Mouse (Mus musculus) mouse embryonic stem cell (cell line): Measurements from ENCODE around the gene Ttc39a.
"Not testable (repeated sequence)": the region's sequence is repeated elsewhere in the genome, so short reads cannot be mapped to it uniquely, and the experiment has no call there.

Experiments
- in situ Hi-C, 2 experiments: fragments of 300-500 bp; cut with MboI; formaldehyde crosslinking; loops; 1 replicate in 1 of 2; 3 replicates in 1 of 2; pipeline ENCODE4 v1.14.3; 2019 to 2020; ENCODE audit warnings: low sequenced_read_pairs in 2 of 2, low pct_unique_long_range_greater_than_20kb in 1 of 2, mixed read lengths in 1 of 2; ENCODE audit not compliant: unreplicated experiment in 1 of 2

The Ttc39a gene

DNA sequence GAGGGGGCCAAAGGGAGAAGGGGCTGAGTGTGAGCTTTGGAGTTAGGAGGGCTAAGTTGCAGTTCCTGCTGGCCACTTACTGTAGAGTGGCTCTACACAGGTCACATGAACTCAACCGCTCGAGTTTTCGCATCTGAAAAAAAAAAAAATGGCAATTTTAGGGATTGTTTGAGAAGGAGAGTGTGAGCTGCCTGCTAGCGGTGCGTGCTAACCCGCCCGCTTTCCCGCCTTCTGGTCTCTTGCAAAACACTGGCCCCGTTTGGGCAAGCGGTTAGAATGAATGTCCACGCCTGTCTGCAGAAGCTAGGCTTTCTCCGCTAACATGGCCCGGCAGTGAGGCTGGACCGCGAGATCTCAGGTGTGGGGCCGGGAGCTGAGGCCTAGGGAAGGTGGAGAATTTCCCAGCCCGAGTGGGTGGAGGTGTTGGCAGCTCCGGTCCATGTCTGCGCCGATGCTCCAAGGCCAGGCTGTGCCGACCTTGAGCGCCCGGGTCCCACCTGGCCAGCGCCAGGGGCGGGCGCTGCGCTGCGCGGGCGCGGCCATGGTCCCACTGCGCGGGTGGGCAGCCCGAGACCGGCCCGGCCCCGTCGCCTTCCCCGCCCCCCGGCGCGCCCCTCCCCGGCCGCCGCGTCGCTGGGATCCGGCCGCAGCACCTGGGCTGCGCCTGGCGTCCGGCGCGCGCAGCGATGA is at the start of gene Ttc39a:
TSS of gene Ttc39a (plus strand) at position 138 of the 690 bp plus-strand sequence.
- in situ Hi-C loops, result no loop called here

DNA sequence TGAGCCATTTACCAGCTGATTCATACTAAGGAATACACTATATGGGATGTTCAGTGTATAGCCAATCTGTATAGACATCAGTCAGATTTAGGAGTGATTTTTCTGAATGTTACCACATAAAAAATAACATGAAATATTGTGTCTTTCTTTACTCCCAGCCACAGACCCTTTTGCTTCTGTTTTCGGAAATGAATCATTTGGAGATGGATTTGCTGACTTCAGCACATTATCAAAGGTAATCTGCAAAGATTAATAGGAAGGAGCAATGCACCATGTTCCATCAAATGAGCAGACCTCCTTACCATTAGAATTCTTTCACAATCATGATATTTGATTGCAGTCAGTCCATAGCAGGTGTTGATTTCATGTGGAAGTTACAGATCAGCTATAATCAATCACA is 28.3 kb upstream of the Ttc39a start:
- in situ Hi-C loops, result no loop called here

DNA sequence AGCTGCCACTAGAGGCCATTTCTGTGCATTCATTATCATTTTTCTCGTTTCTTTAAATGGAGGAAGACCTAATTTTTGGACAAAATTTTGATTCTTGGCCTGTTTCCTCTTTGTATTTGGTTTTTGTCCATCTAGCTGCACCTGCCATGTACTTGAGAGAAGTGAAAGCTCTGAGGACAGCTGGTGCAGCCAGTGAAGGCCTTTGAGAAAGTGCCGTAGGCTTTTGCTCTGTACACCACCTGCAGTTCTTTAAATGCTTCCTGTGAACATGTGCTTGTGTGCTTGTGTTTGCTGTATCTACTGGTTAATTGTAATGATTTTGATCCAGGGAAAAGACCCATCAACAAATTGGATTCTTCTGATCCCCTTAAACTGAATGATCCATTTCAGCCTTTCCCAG is 24.0 kb upstream of the Ttc39a start:
- in situ Hi-C loops, result no loop called here

DNA sequence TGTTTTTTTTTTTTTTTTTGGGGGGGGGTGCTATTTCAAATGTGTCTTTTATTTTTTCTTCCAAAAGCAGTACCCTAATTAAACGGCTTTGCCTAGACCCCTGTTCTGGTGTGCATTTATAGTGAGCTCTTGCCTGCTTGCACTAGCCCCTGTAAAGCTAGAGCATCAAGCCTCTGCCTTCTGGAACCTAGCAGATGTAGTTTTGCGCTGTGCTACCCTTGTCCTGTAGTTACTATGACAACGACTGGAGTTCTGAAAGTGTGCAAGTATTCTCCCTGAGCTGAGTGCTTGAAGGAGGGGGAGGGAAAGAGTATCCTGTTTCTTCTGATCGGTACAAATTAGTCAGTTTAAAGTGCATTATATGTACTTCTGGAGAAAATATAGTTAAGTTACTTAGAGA is 20.8 kb upstream of the Ttc39a start:
- in situ Hi-C loops, result no loop called here

DNA sequence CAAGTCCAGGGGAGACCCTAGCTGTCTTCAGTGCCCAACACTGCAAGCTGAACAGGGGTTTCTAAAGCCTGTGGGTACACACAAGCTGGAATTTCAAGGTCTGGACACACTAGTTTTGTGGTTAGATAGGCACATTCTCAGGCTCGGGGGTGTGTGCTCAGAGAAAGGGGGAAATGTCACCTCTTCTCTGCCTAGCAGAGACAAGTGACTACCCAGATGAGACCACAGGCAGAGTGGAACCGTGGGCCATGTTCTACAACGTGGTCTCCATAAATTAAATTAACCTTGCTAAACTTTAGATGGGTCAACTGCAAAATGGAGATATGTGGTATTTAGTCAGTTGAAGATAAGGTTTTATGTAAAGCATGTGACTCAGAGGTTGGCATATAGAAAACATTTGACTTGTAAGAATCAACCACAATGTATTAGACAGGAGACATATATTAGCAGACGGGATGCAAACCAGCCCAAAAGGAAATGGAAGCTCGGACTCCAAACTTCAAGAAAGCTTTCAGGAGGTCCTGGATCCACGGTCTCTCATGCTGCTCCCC is 13.1 kb upstream of the Ttc39a start:
- in situ Hi-C loops, result no loop called here

DNA sequence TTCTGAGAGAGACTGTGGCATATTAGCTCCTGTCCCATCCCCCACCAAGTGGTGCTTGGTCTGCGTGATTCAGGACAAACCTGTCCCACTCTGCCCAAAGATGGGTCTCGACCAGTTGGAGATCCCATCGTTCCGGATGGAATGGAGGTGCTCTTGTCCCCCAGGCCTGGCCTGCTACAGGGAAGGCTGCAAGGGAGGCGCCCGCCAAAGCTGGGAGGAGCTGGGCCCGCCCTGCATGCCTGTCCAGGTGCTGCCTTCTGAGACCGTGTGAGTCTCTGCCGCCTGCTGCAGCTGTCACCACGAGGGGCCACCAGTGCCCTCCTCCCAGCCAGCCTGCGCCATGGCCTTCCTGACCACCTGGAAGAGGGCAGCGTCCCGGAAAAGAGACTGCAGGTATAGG is 12.5 kb upstream of the Ttc39a start:
- in situ Hi-C loops, result no loop called here

DNA sequence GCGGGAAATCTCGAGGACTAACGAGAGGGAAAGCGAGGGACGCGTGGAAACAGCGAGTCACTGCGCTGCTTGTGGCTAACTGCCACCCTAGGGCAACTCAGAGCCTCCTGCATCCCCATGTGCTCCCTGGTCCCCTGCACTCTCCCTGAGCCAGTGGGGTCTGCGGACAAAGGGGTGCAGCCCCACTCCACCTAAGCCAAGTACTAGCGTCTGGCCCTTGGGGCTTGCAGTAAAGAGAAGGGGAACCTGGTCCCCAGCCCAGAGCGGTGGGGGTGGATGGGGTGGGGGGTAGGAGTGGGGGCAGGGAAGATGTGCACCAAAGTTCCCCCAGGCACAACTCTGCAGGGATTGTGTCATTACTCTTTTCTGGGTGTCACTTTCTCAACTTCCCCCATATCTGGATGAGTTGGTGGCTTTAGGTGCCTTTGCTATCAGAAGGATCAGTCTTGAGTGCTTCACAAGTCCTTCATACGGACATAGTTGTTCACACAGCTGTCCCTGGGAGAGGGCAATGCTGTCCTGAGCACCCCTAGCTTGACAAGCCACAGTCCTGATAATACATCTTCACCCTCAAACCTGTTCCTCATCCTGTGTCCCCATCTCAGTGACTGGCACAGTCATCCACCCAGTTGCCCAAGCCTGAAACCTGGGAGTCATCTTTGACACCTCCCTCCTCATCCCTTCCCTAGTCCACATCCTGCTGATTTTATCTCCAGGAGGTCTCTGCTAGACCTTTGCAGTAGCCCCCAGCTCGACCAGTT is 11.9 kb upstream of the Ttc39a start:
- in situ Hi-C loops, result no loop called here

DNA sequence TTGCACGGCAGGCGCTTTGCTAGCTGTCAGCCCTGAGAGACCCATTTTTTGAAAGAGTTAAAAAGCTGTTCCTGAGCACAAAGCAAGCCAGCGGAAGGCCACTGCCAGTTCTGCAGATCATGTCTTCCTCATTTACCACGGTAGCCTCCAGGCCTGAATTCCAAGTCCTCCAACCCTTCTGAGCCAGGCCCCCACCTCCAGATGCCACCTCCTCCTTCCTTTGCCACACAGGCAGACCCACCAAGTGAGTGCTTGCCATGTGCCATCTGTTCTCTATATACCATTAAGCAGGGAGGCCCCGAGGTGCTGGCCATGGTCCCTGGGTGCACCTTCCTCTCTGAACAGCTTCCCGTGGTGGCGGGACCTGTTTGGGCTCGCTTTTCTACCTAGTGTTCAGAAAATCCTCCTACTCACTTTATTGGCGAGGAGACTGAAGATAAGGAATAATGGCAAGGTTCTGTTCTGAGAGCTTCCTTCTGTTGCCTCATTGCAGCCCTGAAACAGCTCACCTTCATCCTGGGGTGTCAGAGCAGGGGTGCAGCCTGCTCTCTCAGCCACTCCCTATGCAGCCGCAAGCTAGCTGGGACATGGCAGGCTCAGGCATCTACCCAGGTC is 6.0 kb upstream of the Ttc39a start:
- in situ Hi-C loops, result no loop called here

DNA sequence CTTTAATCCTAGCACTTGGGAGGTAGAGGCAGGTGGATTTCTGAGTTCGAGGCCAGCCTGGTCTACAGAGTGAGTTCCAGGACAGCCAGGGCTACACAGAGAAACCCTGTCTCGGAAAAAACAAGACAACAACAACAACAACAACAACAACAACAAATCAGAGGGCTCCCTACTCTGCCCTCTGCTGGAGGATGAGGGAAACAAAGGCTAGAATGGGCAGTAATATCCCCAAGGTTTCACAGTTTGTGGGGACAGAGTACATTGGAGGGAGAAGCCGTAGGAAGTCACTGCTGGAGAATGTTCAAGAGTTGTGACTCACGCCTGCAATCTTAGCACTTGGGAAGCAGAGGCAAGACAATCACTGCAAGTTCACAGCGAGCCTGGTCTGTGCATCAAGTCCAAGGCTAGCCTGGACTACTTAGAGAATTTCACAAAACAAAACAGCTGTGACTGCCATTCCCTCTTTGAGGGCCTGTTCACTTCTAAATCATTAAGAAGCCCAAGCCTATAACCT is 5.2 kb upstream of the Ttc39a start:
- in situ Hi-C loops, result no loop called here

DNA sequence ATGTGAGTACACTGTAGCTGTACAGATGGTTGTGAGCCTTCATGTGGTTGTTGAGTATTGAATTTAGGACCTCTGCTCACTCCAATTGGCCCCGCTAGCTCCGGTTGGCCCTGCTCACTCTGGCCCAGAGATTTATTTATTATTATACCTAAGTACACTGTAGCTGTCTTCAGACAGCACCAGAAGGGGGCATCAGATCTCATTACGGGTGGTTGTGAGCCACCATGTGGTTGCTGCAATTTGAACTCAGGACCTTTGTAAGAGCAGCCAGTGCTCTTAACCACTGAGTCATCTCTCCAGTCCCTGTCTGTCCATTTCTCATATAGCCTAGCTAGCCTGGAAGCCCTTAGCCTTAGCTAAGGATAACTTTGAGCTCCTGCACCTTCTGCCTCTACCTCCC is 1.5 kb upstream of the Ttc39a start:
- in situ Hi-C loops, result not testable (repeated sequence)

DNA sequence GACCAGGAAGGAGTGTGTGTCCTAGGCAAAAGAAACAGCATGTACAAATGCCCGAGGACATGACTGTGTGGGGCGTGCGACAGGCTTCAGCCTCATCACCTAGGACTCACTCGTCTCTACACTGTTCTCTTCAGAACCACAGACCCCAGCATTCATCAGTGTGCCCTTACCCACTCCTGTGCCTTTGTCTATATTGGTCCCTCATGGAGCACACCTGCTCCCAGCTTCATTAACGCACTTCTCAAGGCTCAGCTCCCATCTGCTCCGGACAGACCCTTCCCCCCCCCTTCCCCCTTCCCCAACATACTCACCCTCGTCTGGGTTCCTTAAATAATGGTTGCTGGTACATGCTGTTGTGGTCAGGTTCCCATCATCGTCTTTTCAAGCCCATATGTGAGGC is 1.0 kb upstream of the Ttc39a start:
- in situ Hi-C loops, result no loop called here

DNA sequence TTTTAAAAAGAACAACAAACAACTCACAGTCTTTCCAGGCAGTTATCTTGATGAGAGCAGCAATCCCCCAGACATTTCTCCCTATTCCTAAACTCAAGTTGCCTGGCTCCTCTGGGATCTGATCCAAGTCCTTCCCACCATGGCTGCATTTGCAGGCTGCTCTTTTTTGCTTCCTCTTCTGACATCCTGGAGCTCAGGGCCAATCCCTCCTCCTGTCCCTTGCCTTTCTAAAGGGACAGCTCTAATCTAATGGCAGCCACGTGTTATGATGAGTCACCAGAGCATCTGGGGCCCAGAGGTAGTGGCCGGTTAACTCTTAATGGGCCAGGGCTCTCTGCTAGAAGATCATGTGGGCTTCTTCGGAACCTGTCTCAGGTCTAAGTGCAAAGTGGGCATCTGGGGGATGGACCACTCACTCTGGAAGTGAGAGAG is 353 bp upstream of the Ttc39a start:
- in situ Hi-C loops, result no loop called here

DNA sequence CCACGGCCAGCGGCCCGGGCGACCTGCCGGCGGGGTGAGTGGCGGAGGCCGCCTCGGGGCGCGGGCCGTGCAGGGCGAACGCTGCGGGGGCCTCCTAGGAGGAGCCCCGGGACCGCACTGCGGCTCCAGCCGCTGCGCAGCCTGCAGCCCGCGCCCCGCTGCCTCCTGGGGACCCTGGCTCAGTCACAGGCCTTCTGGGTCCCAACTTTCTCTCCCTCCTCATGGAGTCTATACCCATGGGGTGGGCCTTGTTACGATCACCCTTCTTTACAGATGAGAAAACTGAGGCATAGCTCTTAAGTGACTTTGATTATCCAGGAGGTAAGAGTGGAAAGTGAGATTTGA is 725 bp downstream of the Ttc39a start:
- in situ Hi-C loops, result no loop called here

DNA sequence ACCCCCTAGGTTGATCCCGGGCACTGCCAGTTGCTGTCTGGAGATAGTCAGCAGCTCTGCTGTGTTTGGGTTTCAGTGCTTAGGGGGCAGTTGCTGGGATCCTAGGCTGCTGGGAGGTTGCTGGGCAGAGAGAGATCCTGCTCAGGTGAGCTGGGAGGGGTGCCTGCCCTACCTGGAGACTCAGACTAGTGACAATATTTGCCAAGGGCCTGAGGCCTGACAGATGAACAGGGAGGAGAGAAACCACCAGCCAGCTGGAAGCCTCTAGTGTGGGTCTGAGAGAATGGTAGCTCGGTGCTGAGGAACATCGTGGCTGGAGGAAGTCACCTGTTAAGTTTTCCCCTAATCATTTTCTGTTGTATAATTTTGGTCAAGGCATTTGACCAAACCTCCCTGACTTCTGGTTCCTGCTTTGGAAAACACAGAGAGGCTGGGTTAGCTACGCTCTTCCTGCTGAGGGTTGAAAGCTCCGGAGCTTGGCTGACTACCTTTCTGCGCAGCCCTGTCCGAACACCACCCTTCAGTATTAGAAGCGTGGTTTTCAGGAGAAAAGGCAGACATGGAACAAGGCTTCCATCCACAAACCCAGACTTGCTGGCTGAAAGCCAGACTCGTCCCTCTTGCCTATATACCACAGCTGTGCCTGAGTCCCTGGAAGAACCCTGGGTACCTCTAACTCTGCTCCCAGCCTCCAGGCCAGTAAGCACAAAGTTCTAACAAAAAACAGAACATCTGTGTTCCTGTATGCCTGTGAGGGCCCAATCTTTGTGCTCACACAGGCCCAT is 1.5 kb downstream of the Ttc39a start:
- in situ Hi-C loops, result no loop called here

DNA sequence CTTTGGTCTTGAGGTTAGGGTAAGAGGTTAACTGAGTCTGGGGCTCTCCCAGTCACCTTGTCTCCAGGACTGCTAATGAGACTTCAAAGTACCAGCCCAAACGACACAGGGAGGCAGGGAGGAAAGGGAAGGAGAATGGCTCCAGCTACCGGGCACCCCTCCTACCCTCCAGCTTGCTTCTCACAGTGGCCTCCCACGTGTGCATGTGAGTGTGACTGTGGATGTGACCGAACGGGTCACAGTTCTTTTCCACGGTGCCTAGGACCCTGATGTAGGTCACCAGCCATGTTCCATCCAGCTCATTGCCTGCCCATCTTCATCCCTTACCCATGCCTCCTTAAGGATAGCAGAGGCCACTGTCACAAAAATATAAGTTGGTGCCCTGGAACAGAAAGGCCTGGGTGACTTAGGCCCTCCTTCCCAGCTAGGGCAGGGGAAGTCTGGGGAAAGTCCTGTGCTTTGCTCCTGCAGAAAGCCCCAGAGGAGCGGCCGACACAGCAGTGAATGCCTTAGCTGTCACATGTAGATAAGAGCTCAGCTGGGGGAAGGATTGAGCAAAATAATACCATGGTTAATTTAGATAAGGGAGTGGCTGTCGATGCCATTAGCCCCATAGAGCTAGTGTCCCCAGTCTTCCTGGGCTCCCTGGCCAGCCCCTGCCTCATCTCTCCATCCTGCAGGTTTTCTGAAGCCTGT is 4.4 kb downstream of the Ttc39a start:
- in situ Hi-C loops, result no loop called here

DNA sequence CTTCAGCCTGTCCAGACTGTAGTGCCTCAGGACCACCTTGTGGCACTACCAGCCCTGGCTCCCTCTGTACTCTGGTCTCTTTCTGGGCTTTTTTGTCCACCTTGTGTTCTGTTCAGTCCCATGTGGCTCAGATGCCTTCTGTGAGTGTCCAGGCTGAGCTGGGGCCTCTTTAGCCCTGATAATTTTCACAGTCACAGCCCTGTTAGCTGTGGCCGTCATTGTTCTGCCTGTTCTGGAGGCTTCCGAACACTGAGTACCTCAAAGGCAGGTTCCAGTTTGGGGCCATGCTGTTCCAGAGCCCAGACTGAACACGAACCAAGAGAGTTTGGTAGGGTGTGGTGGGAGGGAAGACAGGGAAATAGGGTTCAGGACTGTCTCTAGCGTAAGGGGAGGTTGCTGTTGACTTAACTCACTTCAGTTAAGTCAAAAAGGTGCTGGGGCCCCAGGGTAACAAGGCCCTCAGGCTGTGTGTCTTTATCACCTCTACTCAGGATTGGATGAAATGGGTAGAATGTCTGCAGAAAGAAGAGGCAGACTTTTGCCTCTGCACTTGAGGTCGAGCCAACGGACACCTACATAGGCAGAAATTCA is 5.0 kb downstream of the Ttc39a start:
- in situ Hi-C loops, result no loop called here

DNA sequence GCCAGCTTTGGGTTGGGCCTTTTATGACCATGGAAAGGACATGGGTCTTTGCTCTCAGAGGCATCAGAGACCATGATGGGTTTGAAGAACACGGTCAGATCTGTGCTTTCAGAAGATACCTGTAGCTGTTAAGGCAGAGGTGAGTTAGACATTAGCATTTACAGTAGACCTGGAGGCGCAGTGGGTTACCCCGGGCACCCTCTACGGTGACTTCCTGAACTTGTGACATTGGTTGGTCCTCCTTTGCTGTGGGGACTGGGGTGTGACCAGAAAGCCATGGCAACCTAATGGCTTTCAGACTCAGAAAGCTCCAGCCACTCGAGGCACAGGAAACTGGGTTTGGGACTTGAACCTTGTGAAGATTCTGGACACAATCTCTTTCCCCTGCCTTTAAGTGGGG is 5.8 kb downstream of the Ttc39a start:
- in situ Hi-C loops, result no loop called here

DNA sequence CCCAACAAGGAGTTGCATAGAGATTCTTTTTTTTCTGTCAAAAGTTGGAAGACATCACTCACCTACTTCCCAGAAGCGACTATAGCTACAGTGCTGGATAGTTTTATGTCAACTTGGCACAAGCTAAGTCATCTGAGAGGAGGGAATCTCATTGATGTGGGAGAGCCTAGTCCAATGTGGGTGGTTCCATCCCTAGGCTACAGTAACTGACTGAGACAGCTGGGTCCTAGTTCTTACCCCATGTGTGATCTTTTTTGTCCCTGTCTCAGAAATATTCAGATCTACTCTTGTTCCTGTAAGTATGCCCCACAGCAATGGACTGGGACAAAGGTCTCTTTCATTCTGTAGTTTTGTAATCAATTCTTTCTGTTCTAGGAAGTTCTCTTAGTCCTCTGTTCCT is 11.6 kb downstream of the Ttc39a start:
- in situ Hi-C loops, result no loop called here
